Comparison of ENCODE assay signal across 8 mouse cellular contexts in the genomic region with DNA sequence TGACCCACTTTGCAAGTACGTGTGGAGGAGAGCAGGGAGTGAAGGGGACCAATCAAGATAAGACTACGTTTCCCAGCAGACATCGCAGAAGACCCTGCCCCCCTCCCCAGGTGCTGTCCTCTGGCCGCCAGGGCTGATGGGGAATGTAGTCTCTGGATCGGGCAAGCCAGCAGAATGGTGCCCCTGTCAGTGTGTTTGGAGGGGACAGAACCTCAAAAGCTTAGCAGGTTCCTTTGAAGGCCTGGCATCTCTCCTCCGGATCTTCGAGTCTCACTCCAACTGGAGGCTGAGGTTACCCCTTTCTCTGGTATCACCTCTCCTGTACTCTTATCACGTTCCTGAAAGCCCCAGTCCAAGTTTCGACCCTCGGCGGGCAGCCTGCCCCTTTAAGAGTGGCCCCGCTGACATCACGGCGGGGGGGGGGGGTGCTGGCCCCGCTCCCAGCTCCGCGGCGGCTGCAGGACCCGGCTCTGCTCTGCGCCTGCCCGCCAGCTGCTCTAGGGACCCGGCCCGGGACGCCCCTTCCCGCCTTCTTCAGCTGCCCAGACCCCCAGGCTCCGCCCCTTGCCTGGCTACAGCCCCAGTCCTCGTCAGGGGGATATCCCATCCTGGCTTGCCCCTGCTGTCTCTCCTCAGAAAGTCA. TPM values are rescaled to one million over a fixed set of nuclear protein-coding genes. Genes with fewer than 3 reads are reported as not detected.
DNase-seq lines count a peak whose midpoint lies in the region; ATAC-seq and TF ChIP-seq lines count a peak whose summit lies in the region.

No protein-coding gene starts in this region.

- no peak overlapping the region for H3K4me3 ChIP-seq in MEL (ENCODE audit: control insufficient read depth in 1 of 2, insufficient read depth in 1 of 2, low read depth in 2 of 2, low read length in 2 of 2)
- peak overlapping the region; percentile 75 for H3K4me3 ChIP-seq in hindbrain, embryonic 11.5 days (ENCODE audit: low read depth, low read length)
- H3K4me3 ChIP-seq in lung, embryonic 16.5 days (ENCODE audit: low read length): peak overlapping the region; percentile 37

- H3K9me3 ChIP-seq in MEL (replicated peaks; ENCODE audit: insufficient read depth, low read length): no peaks in the 10 kb centered on the region
- no peaks in the 10 kb centered on the region for H3K9me3 ChIP-seq in hindbrain, embryonic 11.5 days (ENCODE audit: control insufficient read depth, low read length)
- H3K9me3 ChIP-seq in lung, embryonic 16.5 days (ENCODE audit: control insufficient read depth, low read length): no peaks in the 10 kb centered on the region

- no peak for TF ChIP-seq RAD21 in MEL (IDR thresholded peaks at IDR 0.05; ENCODE audit: low read depth, low read length)

- H3K4me1 ChIP-seq in MEL (ENCODE audit: control insufficient read depth in 1 of 2, insufficient read depth in 2 of 2, low read length in 2 of 2): no peaks in the 10 kb centered on the region
- H3K4me1 ChIP-seq in hindbrain, embryonic 11.5 days (replicated peaks; ENCODE audit: control insufficient read depth, insufficient read depth, low read length): peaks cover 2% of the 10 kb centered on the region; the same call in 1 of the 2 replicates
- H3K4me1 ChIP-seq in lung, embryonic 16.5 days (replicated peaks; ENCODE audit: control insufficient read depth, insufficient read depth, low read length): peaks cover 18% of the 10 kb centered on the region

- no peak for TF ChIP-seq CTCF in MEL (IDR thresholded peaks at IDR 0.05 in 2 of 3, conservative IDR thresholded peaks at IDR 0.05 in 1 of 3; ENCODE audit: control insufficient read depth in 1 of 3, insufficient read depth in 1 of 3, low read depth in 2 of 3, low read length in 3 of 3, poor library complexity in 1 of 3, severe bottlenecking in 1 of 3)

- 0% methylated on average over 27 of the region's 27 CpGs for WGBS in hindbrain, embryonic 11.5 days
- WGBS in lung, embryonic 16.5 days: 0% methylated on average over 14 of the region's 27 CpGs

- no peaks in the 10 kb centered on the region for H3K79me2 ChIP-seq in MEL (ENCODE audit: control insufficient read depth, insufficient read depth, low read length, poor library complexity)

- no peak for TF ChIP-seq EP300 in MEL (IDR thresholded peaks at IDR 0.05; ENCODE audit: low read depth in 1 of 2, low read length in 2 of 2)

- H3K9ac ChIP-seq in MEL (ENCODE audit: control insufficient read depth, low read depth, low read length, poor library complexity, severe bottlenecking): no peak overlapping the region
- peak overlapping the region; percentile 84 for H3K9ac ChIP-seq in hindbrain, embryonic 11.5 days (ENCODE audit: low read depth, low read length)
- H3K9ac ChIP-seq in lung, embryonic 16.5 days (ENCODE audit: low read length): peak overlapping the region; percentile 52

- TF ChIP-seq POLR2A in MEL (IDR thresholded peaks at IDR 0.05; ENCODE audit: control insufficient read depth in 1 of 2, insufficient read depth in 1 of 2, low read depth in 1 of 2, low read length in 2 of 2, poor library complexity in 1 of 2): no peak

- peak overlapping the region; percentile 71 for H3K4me2 ChIP-seq in hindbrain, embryonic 11.5 days (replicated peaks; ENCODE audit: low read depth, low read length)
- peak overlapping the region; percentile 59 for H3K4me2 ChIP-seq in lung, embryonic 16.5 days (ENCODE audit: low read depth, low read length)

- no peak overlapping the region for H3K27ac ChIP-seq in MEL (ENCODE audit: control insufficient read depth, low read depth, low read length)
- H3K27ac ChIP-seq in hindbrain, embryonic 11.5 days (ENCODE audit: low read depth, low read length): peak overlapping the region; percentile 86
- no peak overlapping the region for H3K27ac ChIP-seq in lung, embryonic 16.5 days (ENCODE audit: low read length)

- H3K36me3 ChIP-seq in MEL (ENCODE audit: control insufficient read depth in 1 of 2, insufficient read depth in 2 of 2, low read length in 2 of 2): no peaks in the 10 kb centered on the region
- H3K36me3 ChIP-seq in hindbrain, embryonic 11.5 days (ENCODE audit: control insufficient read depth, insufficient read depth, low read length): no peaks in the 10 kb centered on the region
- no peaks in the 10 kb centered on the region for H3K36me3 ChIP-seq in lung, embryonic 16.5 days (ENCODE audit: control insufficient read depth, insufficient read depth, low read length)

- H3K27me3 ChIP-seq in MEL (ENCODE audit: control insufficient read depth in 1 of 2, insufficient read depth in 2 of 2, low read length in 2 of 2): peaks cover 0 to 1% of the 10 kb centered on the region in 2 experiments; a peak in 2 of 4 replicates
- peaks cover 2% of the 10 kb centered on the region for H3K27me3 ChIP-seq in hindbrain, embryonic 11.5 days (ENCODE audit: control insufficient read depth, insufficient read depth, low read length)
- H3K27me3 ChIP-seq in lung, embryonic 16.5 days (ENCODE audit: control insufficient read depth, insufficient read depth, low read depth, low read length): peaks cover 18% of the 10 kb centered on the region

- no peak for DNase-seq in MEL (ENCODE audit: low read depth, low spot score)
- DNase-seq in cerebellum, adult 9-11 months: peak; percentile 91
- peak; percentile 77 to 79 for DNase-seq in frontal cortex, postnatal 14 days (ENCODE audit: low spot score in 2 of 2)
- DNase-seq in hindbrain, embryonic 11.5 days (ENCODE audit: low spot score): peak; percentile 91
- DNase-seq in layer of hippocampus, postnatal 10 days (ENCODE audit: low spot score in 2 of 2): peak; percentile 76 to 85
- peak; percentile 94 for DNase-seq in right cerebral cortex, adult 18-20 months

- peak; percentile 94 for ATAC-seq in hindbrain, embryonic 11.5 days (ENCODE audit: low FRiP score)
- ATAC-seq in lung, embryonic 16.5 days (ENCODE audit: low read depth): peak; percentile 93
- ATAC-seq in erythroblast, adult 5-6 weeks (replicated peaks; ENCODE audit: low FRiP score, poor library complexity, severe bottlenecking): no peak

TF ChIP-seq in MEL, 35 proteins besides CTCF, POLR2A, EP300 and RAD21:
- TF ChIP-seq MYB (IDR thresholded peaks at IDR 0.05; ENCODE audit: low read depth, low read length) (no peak), UBTF (IDR thresholded peaks at IDR 0.05; ENCODE audit: borderline replicate concordance, insufficient read depth, low read depth, low read length) (no peak), ZKSCAN1 (IDR thresholded peaks at IDR 0.05; ENCODE audit: low read depth, low read length) (no peak), HCFC1 (IDR thresholded peaks at IDR 0.05; ENCODE audit: low read depth, low read length) (peak; percentile 70), ZNF384 (IDR thresholded peaks at IDR 0.05; ENCODE audit: low read depth, low read length) (no peak), ELF1 (IDR thresholded peaks at IDR 0.05; ENCODE audit: low read depth, low read length) (no peak)

RNA-seq across cellular contexts. Expression of gene Cacng7, which starts 1.1 kb away (rescaled TPM):
- total RNA-seq in MEL (2012; rRNA removed): 0.04 TPM in 1 of 2 replicates, not detected in the other
- under 1 TPM in 1 of 2 experiments, not detected in 1; 0.11 TPM for polyA plus RNA-seq in MEL (2012; ENCODE audit: insufficient read depth in 1 of 2, insufficient read length in 2 of 2, low read depth in 1 of 2, low replicate concordance in 2 of 2, missing spikeins in 1 of 2)
- 3.9 and 4.6 TPM in 2 replicates for polyA plus RNA-seq in hindbrain, embryonic 11.5 days (2014; fragmentation: Nextera tagmentation; extraction: Ambion mirVana)
- total RNA-seq in layer of hippocampus, postnatal 10 days (2021): 100 to 1,000 TPM; 114 to 119 TPM
- polyA plus RNA-seq in lung, embryonic 16.5 days (2015; fragmentation: Nextera tagmentation; extraction: Ambion mirVana): 0.24 and 0.55 TPM in 2 replicates
- total RNA-seq in erythroblast, adult 5-6 weeks (2015; ENCODE audit: low replicate concordance): not detected in 2 replicates
- 0.26 TPM in 1 of 2 replicates, not detected in the other for total RNA-seq in erythroblast, adult 5-6 weeks (2017; ENCODE audit: low replicate concordance)

RNA-seq across cellular contexts. Expression of gene Prkcg, which starts 42.7 kb away (rescaled TPM):
- not detected in 2 replicates for total RNA-seq in MEL (2012; rRNA removed)
- polyA plus RNA-seq in MEL (2012; ENCODE audit: insufficient read depth in 1 of 2, insufficient read length in 2 of 2, low read depth in 1 of 2, low replicate concordance in 2 of 2, missing spikeins in 1 of 2): under 1 TPM in 1 of 2 experiments, not detected in 1; 0.10 TPM
- polyA plus RNA-seq in hindbrain, embryonic 11.5 days (2014; fragmentation: Nextera tagmentation; extraction: Ambion mirVana): 0.15 and 0.65 TPM in 2 replicates
- total RNA-seq in layer of hippocampus, postnatal 10 days (2021): 100 to 1,000 TPM; 448 to 472 TPM
- 0.24 and 0.58 TPM in 2 replicates for polyA plus RNA-seq in lung, embryonic 16.5 days (2015; fragmentation: Nextera tagmentation; extraction: Ambion mirVana)
- not detected in 2 replicates for total RNA-seq in erythroblast, adult 5-6 weeks (2015; ENCODE audit: low replicate concordance)
- total RNA-seq in erythroblast, adult 5-6 weeks (2017; ENCODE audit: low replicate concordance): 0.77 TPM in 1 of 2 replicates, not detected in the other

RNA-seq across cellular contexts. Expression of gene Myadm, which starts 42.8 kb away (rescaled TPM):
- total RNA-seq in MEL (2012; rRNA removed): 0.62 and 1.3 TPM in 2 replicates
- 1 to 10 TPM in 1 of 2 experiments, not detected in 1; 7.4 TPM for polyA plus RNA-seq in MEL (2012; ENCODE audit: insufficient read depth in 1 of 2, insufficient read length in 2 of 2, low read depth in 1 of 2, low replicate concordance in 2 of 2, missing spikeins in 1 of 2)
- polyA plus RNA-seq in hindbrain, embryonic 11.5 days (2014; fragmentation: Nextera tagmentation; extraction: Ambion mirVana): 41.3 and 44.3 TPM in 2 replicates
- total RNA-seq in layer of hippocampus, postnatal 10 days (2021): 10 to 100 TPM; 89.7 to 91.6 TPM
- polyA plus RNA-seq in lung, embryonic 16.5 days (2015; fragmentation: Nextera tagmentation; extraction: Ambion mirVana): 142 and 151 TPM in 2 replicates
- total RNA-seq in erythroblast, adult 5-6 weeks (2015; ENCODE audit: low replicate concordance): 18.4 and 20.5 TPM in 2 replicates
- total RNA-seq in erythroblast, adult 5-6 weeks (2017; ENCODE audit: low replicate concordance): 4.0 and 7.3 TPM in 2 replicates

RNA-seq across cellular contexts. Expression of gene Cacng8, which starts 58.8 kb away (rescaled TPM):
- total RNA-seq in MEL (2012; rRNA removed): 4.6 and 5.6 TPM in 2 replicates
- 1 to 10 TPM in 1 of 2 experiments, not detected in 1; 9.2 TPM for polyA plus RNA-seq in MEL (2012; ENCODE audit: insufficient read depth in 1 of 2, insufficient read length in 2 of 2, low read depth in 1 of 2, low replicate concordance in 2 of 2, missing spikeins in 1 of 2)
- polyA plus RNA-seq in hindbrain, embryonic 11.5 days (2014; fragmentation: Nextera tagmentation; extraction: Ambion mirVana): 5.1 and 7.0 TPM in 2 replicates
- total RNA-seq in layer of hippocampus, postnatal 10 days (2021): 100 to 1,000 TPM; 294 to 302 TPM
- polyA plus RNA-seq in lung, embryonic 16.5 days (2015; fragmentation: Nextera tagmentation; extraction: Ambion mirVana): 0.73 and 0.79 TPM in 2 replicates
- total RNA-seq in erythroblast, adult 5-6 weeks (2015; ENCODE audit: low replicate concordance): not detected in 2 replicates
- not detected in 2 replicates for total RNA-seq in erythroblast, adult 5-6 weeks (2017; ENCODE audit: low replicate concordance)

Comparison
In these comparisons a context has a peak if more than half of its experiments do, and no peak if none do; other contexts are left out.
1. H3K4me3 ChIP-seq: peak in hindbrain, embryonic 11.5 days (single experiment) and lung, embryonic 16.5 days (single experiment); none in MEL (0 of 2).
2. RNA of gene Cacng7, which starts 1.1 kb away (total RNA-seq): 114 to 119 TPM in layer of hippocampus, postnatal 10 days; 0.26 TPM in erythroblast, adult 5-6 weeks and 0.04 TPM in MEL; every median in the first group is over 10 times any median in the second.
3. RNA of gene Prkcg, which starts 42.7 kb away (total RNA-seq): 448 to 472 TPM in layer of hippocampus, postnatal 10 days; 0.77 TPM in erythroblast, adult 5-6 weeks and not detected in MEL; every median in the first group is over 100 times any median in the second.
4. RNA of gene Myadm, which starts 42.8 kb away (total RNA-seq): 89.7 to 91.6 TPM in layer of hippocampus, postnatal 10 days; 4.0 to 20.5 TPM in erythroblast, adult 5-6 weeks and 0.62 to 1.3 TPM in MEL; every median in the first group is over 4 times any median in the second.